Comparison of ENCODE assay signal across 7 mouse cellular contexts in the genomic region with DNA sequence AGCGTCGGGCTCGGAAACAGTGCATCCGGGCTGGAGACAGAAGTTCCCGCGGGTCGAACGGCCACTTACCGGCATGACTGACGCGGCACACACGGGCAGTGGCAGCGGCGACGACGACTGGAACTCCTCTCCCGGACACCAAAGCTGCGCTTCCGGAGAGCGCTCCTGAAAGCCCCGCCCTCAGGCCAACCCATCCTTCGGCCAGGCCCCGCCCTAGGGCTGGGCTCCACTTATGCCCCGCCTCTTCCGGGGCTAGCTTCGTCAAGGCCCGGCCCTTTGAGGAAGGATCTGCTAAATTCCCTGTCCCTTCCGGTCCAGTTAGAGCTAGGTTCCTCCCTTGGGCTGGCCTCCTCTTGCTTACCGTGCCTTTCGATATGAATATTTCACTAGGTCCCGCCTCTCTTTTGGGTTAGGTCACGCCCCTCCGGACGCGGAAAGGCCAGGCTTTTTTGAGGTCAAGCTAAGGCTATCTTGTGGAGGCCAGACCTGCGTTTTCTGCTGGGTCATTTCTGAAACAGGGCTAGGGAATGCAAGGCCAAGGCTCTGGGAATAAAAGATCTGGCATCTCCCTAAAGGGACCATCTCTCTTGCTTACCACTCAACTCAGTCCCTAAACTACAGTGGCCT. TPM values are rescaled to one million over a fixed set of nuclear protein-coding genes. Genes with fewer than 3 reads are reported as not detected.
DNase-seq lines count a peak whose midpoint lies in the region; ATAC-seq lines count a peak whose summit lies in the region.

A gene (minus strand): TSS at position 221 of the 627 bp plus-strand sequence.

- H3K4me3 ChIP-seq in embryonic facial prominence, embryonic 11.5 days (ENCODE audit: low read depth, low read length) = peak within 1 kb of the TSS; percentile 69
- peak within 1 kb of the TSS; percentile 76 for H3K4me3 ChIP-seq in limb, embryonic 10.5 days
- peak within 1 kb of the TSS; percentile 79 for H3K4me3 ChIP-seq in midbrain, embryonic 13.5 days (replicated peaks)

- H3K9me3 ChIP-seq in embryonic facial prominence, embryonic 11.5 days (replicated peaks; ENCODE audit: control insufficient read depth, low read length) = no peaks in the 10 kb centered on the region
- H3K9me3 ChIP-seq in limb, embryonic 10.5 days (replicated peaks) = no peaks in the 10 kb centered on the region
- no peaks in the 10 kb centered on the region for H3K9me3 ChIP-seq in midbrain, embryonic 13.5 days

- H3K4me2 ChIP-seq in embryonic facial prominence, embryonic 11.5 days (ENCODE audit: low read depth, low read length) = peak within 1 kb of the TSS; percentile 84
- peak within 1 kb of the TSS; percentile 91 for H3K4me2 ChIP-seq in midbrain, embryonic 13.5 days (replicated peaks)

- H3K9ac ChIP-seq in embryonic facial prominence, embryonic 11.5 days (replicated peaks; ENCODE audit: low read length) = peak within 1 kb of the TSS; percentile 58
- H3K9ac ChIP-seq in midbrain, embryonic 13.5 days (replicated peaks) = peak within 1 kb of the TSS; percentile 77

- H3K27me3 ChIP-seq in embryonic facial prominence, embryonic 11.5 days (ENCODE audit: control insufficient read depth, insufficient read depth, low read length) = no peaks in the 10 kb centered on the region
- H3K27me3 ChIP-seq in limb, embryonic 10.5 days (ENCODE audit: low read depth, poor library complexity, severe bottlenecking) = no peaks in the 10 kb centered on the region
- H3K27me3 ChIP-seq in midbrain, embryonic 13.5 days = no peaks in the 10 kb centered on the region

- no peaks in the 10 kb centered on the region for H3K36me3 ChIP-seq in embryonic facial prominence, embryonic 11.5 days (replicated peaks; ENCODE audit: control insufficient read depth, insufficient read depth, low read depth, low read length)
- 0 out of 2 replicates have a peak, but pooled peaks cover 5% of the 10 kb centered on the region for H3K36me3 ChIP-seq in limb, embryonic 10.5 days
- H3K36me3 ChIP-seq in midbrain, embryonic 13.5 days = no peaks in the 10 kb centered on the region

- no peak within 1 kb of the TSS for H3K27ac ChIP-seq in embryonic facial prominence, embryonic 11.5 days (replicated peaks; ENCODE audit: low read depth, low read length)
- peak within 1 kb of the TSS; percentile 76 for H3K27ac ChIP-seq in limb, embryonic 10.5 days
- peak within 1 kb of the TSS; percentile 79 for H3K27ac ChIP-seq in midbrain, embryonic 13.5 days

- H3K4me1 ChIP-seq in embryonic facial prominence, embryonic 11.5 days (ENCODE audit: control insufficient read depth, insufficient read depth, low read length) = no peaks in the 10 kb centered on the region; the same call in 1 of the 2 replicates
- H3K4me1 ChIP-seq in limb, embryonic 10.5 days = peaks cover 21% of the 10 kb centered on the region
- peaks cover 31% of the 10 kb centered on the region for H3K4me1 ChIP-seq in midbrain, embryonic 13.5 days (replicated peaks)

- DNase-seq in adrenal gland, postnatal 14 days = peak; percentile 97
- peak; percentile 97 for DNase-seq in embryonic facial prominence, embryonic 11.5 days (ENCODE audit: low spot score)
- peak; percentile 99 for DNase-seq in kidney, adult 11 months
- peak; percentile 93 for DNase-seq in limb, embryonic 10.5 days (ENCODE audit: low spot score)
- DNase-seq in spleen, adult 12 weeks (ENCODE audit: low spot score) = peak; percentile 91

- under 1% methylated on average over 35 of the region's 36 CpGs for WGBS in embryonic facial prominence, embryonic 11.5 days
- WGBS in limb, embryonic 10.5 days = under 1% methylated on average over 36 of the region's 36 CpGs
- WGBS in midbrain, embryonic 13.5 days = under 1% methylated on average over 36 of the region's 36 CpGs

- peak; percentile 95 for ATAC-seq in embryonic facial prominence, embryonic 11.5 days (replicated peaks; ENCODE audit: insufficient number of reproducible peaks, low FRiP score, low TSS enrichment, low read depth)
- ATAC-seq in granulocyte monocyte progenitor cell, adult 5-6 weeks (replicated peaks; ENCODE audit: poor library complexity, severe bottlenecking) = peak; percentile 92
- ATAC-seq in midbrain, embryonic 13.5 days = peak; percentile 98

RNA-seq across cellular contexts. Expression of the gene that starts here (rescaled TPM):
- 255 and 290 TPM in 2 replicates for total RNA-seq in adrenal gland, postnatal 14 days (2021)
- polyA plus RNA-seq in embryonic facial prominence, embryonic 11.5 days (2014; fragmentation: Nextera tagmentation; extraction: Ambion mirVana) = 243 and 262 TPM in 2 replicates
- 164 and 224 TPM in 2 replicates for total RNA-seq in granulocyte monocyte progenitor cell, adult 5-6 weeks (2014; fragmentation: Nextera tagmentation)
- total RNA-seq in granulocyte monocyte progenitor cell, adult 5-6 weeks (2017) = 52.8 and 89.1 TPM in 2 replicates
- 224 and 237 TPM in 2 replicates for polyA plus RNA-seq in limb, embryonic 10.5 days (2016; fragmentation: Nextera tagmentation; extraction: Ambion mirVana)
- 258 and 274 TPM in 2 replicates for polyA plus RNA-seq in midbrain, embryonic 13.5 days (2015; fragmentation: Nextera tagmentation; extraction: Ambion mirVana)
